Mouse (Mus musculus) forebrain, postnatal 0 days (tissue): ENCODE results near the gene Syce1. TPM values are rescaled to one million over a fixed set of nuclear protein-coding genes. Genes with fewer than 3 reads are reported as not detected.

Source experiments
- ATAC-seq: fragments of 200-750 bp; cut with Nextera tagmentation; 2 replicates; pipeline ENCODE4 v1.8.0; 2017; ENCODE audit warnings: mild to moderate bottlenecking, moderate library complexity
- DNase-seq: peaks from one replicate; pipeline ENCODE4 v3.0.0-alpha.2; 2015
- H3K27ac ChIP-seq: fragments of 300-500 bp; sonication (generic); 2 replicates; pipeline ENCODE4 v1.5.1; 2014; ENCODE audit warnings: low read depth, mild to moderate bottlenecking, antibody characterized with exemption, low read length, moderate library complexity, mixed read lengths
- H3K27me3 ChIP-seq: fragments of 300-500 bp; sonication (generic); 2 replicates; pipeline ENCODE4 v1.6.1; 2014; ENCODE audit warnings: mild to moderate bottlenecking, low read length, mixed read lengths; ENCODE audit not compliant: insufficient read depth
- H3K36me3 ChIP-seq: fragments of 300-500 bp; sonication (generic); 2 replicates; pipeline ENCODE4 v1.6.1; 2014; ENCODE audit warnings: mild to moderate bottlenecking, moderate library complexity; ENCODE audit not compliant: insufficient read depth
- H3K4me1 ChIP-seq: fragments of 300-500 bp; sonication (generic); 2 replicates; pipeline ENCODE4 v1.6.1; 2014; ENCODE audit warnings: antibody characterized with exemption; ENCODE audit not compliant: insufficient read depth
- H3K4me2 ChIP-seq: fragments of 300-500 bp; sonication (generic); 2 replicates; pipeline ENCODE4 v1.6.1; 2014; ENCODE audit warnings: low read depth, mild to moderate bottlenecking, moderate library complexity
- H3K4me3 ChIP-seq: fragments of 300-500 bp; sonication (generic); 2 replicates; pipeline ENCODE4 v1.5.1; 2014; ENCODE audit warnings: low read depth, low read length, mixed read lengths
- H3K9ac ChIP-seq: fragments of 300-500 bp; sonication (generic); 2 replicates; pipeline ENCODE4 v1.6.1; 2014; ENCODE audit warnings: mild to moderate bottlenecking
- H3K9me3 ChIP-seq: fragments of 300-500 bp; sonication (generic); 2 replicates; pipeline ENCODE4 v1.6.1; 2016; ENCODE audit warnings: low read length
- CTCF ChIP-seq: sonication (generic); IDR thresholded peaks from 2 replicates; pipeline ENCODE4 v1.5.1; 2016; ENCODE audit warnings: antibody characterized with exemption, control low read depth, low read depth
- WGBS: fragments of 180-500 bp; shearing (Covaris S2); extraction: QIAGEN DNeasy Blood & Tissue Kit; methylation state at CpG from one replicate; pipeline ENCODE4 v1.1.7; 2014; 5-methylcytosine and 5-hydroxymethylcytosine counted together
- polyA plus RNA-seq: library from polyadenylated mRNA; unstranded; fragments of >200 nt; fragmentation: Nextera tagmentation; extraction: Ambion mirVana; gene quantifications from 2 replicates; pipeline ENCODE4 v1.2.1, GENCODE M21; 2015
- total RNA-seq: library from RNA; depleted of rRNA; stranded (reverse); fragments of >200 nt; gene quantifications from 2 replicates; pipeline ENCODE4 v1.2.3, GENCODE M21; 2014

The Syce1 gene
- total and polyA plus RNA-seq, 2 experiments from 2014 or later, result 0.30 TPM; not detected in 1

DNA sequence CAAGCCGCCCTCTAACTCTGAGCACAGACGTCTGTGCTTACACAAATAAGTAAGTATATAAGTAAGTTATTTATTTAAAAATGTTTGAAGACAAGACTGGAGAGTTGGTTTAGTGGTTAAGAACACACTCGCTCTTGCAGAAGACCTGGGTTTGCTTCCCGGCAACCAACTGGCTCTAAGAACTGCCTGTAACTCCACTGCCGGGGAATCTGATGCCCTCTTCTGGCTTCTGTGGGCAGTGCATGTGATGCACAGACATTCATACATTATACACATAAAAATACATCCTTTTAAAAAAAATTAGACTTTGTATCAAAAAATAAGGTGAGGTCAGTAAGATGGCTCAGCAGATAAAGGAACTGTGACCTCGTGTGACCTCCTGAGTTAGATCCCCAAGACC, 22.8 kb upstream of the Syce1 start:
- DNase-seq, result no peak
- no peak overlapping the region for H3K9ac ChIP-seq
- no peaks in the 10 kb centered on the region for H3K4me1 ChIP-seq
- TF ChIP-seq CTCF, result 0 out of 2 replicates have a peak, but pooled peaks have one; percentile 13
- H3K9me3 ChIP-seq, result no peaks in the 10 kb centered on the region
- H3K4me2 ChIP-seq, result no peak overlapping the region
- H3K27me3 ChIP-seq, result no peaks in the 10 kb centered on the region
- H3K4me3 ChIP-seq, result no peak overlapping the region
- 92% methylated on average over 6 of the region's 6 CpGs for WGBS
- ATAC-seq, result no peak
- H3K36me3 ChIP-seq, result peaks cover 17% of the 10 kb centered on the region
- H3K27ac ChIP-seq, result no peak overlapping the region

DNA sequence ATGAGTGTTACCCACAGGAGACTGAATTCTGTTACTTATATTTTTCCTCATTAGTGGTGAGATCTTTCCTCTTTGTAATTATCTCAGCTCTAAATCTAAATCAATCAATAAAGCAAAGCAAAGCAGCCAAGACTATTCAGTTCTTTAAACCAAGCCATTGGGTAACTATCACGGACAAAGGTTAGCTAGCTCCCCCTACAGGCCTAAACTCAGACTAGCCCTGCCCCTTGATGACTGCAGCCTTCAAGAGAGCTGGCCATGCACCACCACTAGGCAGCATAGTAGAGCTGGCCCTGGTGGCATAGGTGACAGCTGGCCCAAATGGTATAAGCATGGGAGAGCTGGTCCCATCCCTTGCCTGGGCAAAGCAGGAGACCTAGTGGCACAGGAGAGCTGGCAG, 18.1 kb upstream of the Syce1 start:
- H3K4me1 ChIP-seq, result no peaks in the 10 kb centered on the region
- 13% methylated on average over 1 of the region's 1 CpGs for WGBS
- ATAC-seq (peak; percentile 29; the same call in 1 of the 2 replicates), DNase-seq (peak; percentile 11)
- TF ChIP-seq CTCF, result peak; percentile 57
- H3K27me3 ChIP-seq, result no peaks in the 10 kb centered on the region
- no peak overlapping the region for H3K4me2 ChIP-seq
- no peaks in the 10 kb centered on the region for H3K36me3 ChIP-seq
- H3K4me3 ChIP-seq, result no peak overlapping the region
- no peak overlapping the region for H3K9ac ChIP-seq
- H3K27ac ChIP-seq, result no peak overlapping the region
- no peaks in the 10 kb centered on the region for H3K9me3 ChIP-seq

DNA sequence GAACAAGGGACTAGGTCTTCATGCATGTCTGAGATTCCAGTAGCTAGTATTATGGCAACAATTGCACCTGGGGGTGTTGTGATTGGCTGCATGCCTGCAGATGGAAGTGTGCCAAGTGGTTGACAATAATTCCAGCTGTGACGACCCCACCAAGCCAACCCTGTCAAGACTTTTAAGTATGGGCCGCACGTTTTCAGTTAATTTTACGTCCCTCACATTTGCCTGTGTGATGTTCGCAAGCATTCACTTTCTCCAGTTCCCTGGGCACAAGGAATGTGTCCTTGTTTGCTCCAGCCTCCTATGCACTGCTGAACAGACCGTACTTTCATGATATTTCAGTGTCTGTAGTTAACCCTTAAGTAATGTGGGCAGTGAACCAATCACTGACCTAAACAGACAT, 15.0 kb upstream of the Syce1 start:
- Histone ChIP-seq H3K27ac (no peak overlapping the region), H3K4me1 (no peaks in the 10 kb centered on the region), H3K4me3 (no peak overlapping the region), H3K4me2 (no peak overlapping the region), H3K9me3 (no peaks in the 10 kb centered on the region), H3K27me3 (no peaks in the 10 kb centered on the region), H3K9ac (no peak overlapping the region), H3K36me3 (no peaks in the 10 kb centered on the region)
- ATAC-seq (no peak), DNase-seq (no peak)
- no peak for TF ChIP-seq CTCF
- 69% methylated on average over 6 of the region's 6 CpGs for WGBS

DNA sequence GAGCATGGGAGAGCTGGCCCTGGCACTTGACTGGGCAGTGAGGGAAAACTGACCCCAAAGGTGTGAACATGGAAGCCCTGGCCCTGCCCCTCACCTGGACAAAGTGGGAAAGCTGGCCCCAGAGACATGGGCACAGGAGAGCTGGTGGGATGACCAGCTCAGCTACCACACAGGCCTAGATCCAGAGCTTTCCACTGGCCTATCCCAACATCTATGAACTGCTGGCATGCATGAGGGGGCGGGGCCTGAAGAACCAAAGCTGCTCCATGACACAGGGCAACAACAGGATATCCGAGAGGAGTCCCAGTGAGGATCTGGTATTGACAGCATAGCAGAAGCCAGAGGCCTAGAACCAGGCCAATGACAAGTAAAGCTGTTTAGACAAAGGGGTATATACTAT, 10.6 kb upstream of the Syce1 start:
- no peak overlapping the region for H3K4me3 ChIP-seq
- no peaks in the 10 kb centered on the region for H3K36me3 ChIP-seq
- no peak overlapping the region for H3K9ac ChIP-seq
- H3K4me2 ChIP-seq, result no peak overlapping the region
- no peak for ATAC-seq
- H3K9me3 ChIP-seq, result no peaks in the 10 kb centered on the region
- WGBS, result 67% methylated on average over 2 of the region's 2 CpGs
- no peak for TF ChIP-seq CTCF
- no peak for DNase-seq
- H3K4me1 ChIP-seq, result no peaks in the 10 kb centered on the region
- no peaks in the 10 kb centered on the region for H3K27me3 ChIP-seq
- H3K27ac ChIP-seq, result no peak overlapping the region

DNA sequence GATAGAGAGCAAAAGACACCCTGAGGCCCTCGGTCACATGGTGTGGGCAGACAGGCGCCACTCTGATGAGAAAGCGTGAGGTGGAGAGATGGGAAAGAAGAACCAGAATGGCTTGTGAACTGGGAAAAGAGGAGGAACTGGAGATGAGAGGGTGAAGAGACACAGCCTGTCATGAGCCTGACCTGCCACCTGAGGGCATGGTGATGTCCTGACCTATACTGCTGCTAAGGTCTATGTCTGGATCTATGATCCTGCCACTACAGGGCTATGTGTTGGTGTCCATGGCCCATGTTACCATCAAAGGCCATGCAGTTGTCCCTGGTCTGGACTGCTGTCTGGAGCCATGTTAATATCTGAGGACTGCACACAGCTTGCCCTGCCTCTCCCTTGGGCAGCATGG, 10.0 kb upstream of the Syce1 start:
- Histone ChIP-seq H3K4me1 (no peaks in the 10 kb centered on the region), H3K9ac (no peak overlapping the region), H3K27me3 (no peaks in the 10 kb centered on the region), H3K9me3 (no peaks in the 10 kb centered on the region), H3K36me3 (no peaks in the 10 kb centered on the region), H3K4me3 (no peak overlapping the region), H3K4me2 (no peak overlapping the region), H3K27ac (no peak overlapping the region)
- no peak for DNase-seq
- 84% methylated on average over 3 of the region's 3 CpGs for WGBS
- ATAC-seq, result no peak
- no peak for TF ChIP-seq CTCF

DNA sequence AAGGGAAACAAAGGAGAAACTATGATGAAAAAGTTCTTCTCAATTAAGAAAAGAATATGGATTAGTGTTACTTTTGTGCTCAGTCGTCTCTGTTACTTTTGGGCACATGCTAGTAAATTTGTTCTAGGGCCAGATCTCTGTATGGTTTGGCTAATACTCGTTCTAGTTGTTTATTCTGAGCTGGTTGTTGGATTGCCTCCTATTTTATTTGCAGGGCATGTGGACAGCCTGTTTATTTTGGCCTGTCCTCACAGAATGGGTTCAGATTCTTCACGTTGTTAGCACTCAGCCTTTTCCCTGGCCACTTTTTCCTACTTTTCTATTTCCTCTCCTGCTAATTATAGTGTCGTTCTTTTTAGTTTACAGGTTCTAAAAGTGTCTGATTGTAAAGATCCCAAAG, 5.9 kb upstream of the Syce1 start:
- DNase-seq (no peak), ATAC-seq (no peak)
- Histone ChIP-seq H3K36me3 (no peaks in the 10 kb centered on the region), H3K9me3 (no peaks in the 10 kb centered on the region), H3K27ac (no peak overlapping the region), H3K4me3 (no peak overlapping the region), H3K4me2 (no peak overlapping the region), H3K9ac (no peak overlapping the region), H3K27me3 (no peaks in the 10 kb centered on the region), H3K4me1 (no peaks in the 10 kb centered on the region)
- WGBS, result 68% methylated on average over 4 of the region's 4 CpGs
- no peak for TF ChIP-seq CTCF

DNA sequence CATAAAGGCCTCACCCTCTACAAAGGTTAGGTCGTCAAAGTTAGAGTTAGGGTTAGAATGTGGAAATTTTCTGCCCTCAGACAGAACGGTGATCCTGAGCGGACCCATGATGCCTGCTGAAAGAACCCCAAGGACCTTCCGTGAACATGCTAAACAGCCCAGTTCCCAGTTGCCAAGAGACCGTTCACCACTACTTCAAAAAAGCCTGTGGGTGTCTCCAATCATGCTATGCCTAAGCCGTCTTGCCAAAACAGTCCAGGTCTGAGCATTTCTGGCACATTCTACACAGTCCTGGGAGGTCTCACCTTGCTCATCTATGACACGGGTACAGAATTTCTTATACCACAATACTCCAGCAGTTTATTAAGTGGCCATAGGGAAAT, 392 bp upstream of the Syce1 start:
- ATAC-seq, result no peak
- no peaks in the 10 kb centered on the region for H3K9me3 ChIP-seq
- no peak for TF ChIP-seq CTCF
- H3K4me2 ChIP-seq, result no peak overlapping the region
- WGBS, result 85% methylated on average over 7 of the region's 7 CpGs
- no peaks in the 10 kb centered on the region for H3K4me1 ChIP-seq
- no peak for DNase-seq
- H3K27me3 ChIP-seq, result no peaks in the 10 kb centered on the region
- H3K4me3 ChIP-seq, result no peak overlapping the region
- H3K36me3 ChIP-seq, result no peaks in the 10 kb centered on the region
- no peak overlapping the region for H3K9ac ChIP-seq
- no peak overlapping the region for H3K27ac ChIP-seq

DNA sequence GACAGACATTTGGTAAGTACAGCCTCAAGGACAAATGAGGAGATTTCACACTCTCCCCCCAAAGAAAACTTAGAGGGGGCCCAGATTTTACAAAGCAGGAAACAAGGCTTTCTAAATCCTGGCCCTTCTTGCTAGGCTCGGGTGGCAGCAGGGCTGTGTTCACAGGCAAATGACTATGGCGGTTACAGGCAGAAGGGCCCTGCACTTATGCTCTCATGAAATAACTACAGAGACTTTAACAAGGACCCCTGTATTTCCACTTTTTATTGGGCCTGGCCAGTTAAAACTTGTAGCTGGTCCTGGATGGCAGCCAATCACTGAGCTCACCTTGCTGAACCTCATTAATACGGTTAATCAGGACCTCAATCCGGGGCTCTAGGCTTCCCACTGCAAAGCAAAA, 7.1 kb downstream of the Syce1 start:
- TF ChIP-seq CTCF, result no peak
- WGBS, result 47% methylated on average over 4 of the region's 4 CpGs
- Histone ChIP-seq H3K9me3 (no peaks in the 10 kb centered on the region), H3K27me3 (no peaks in the 10 kb centered on the region), H3K4me1 (no peaks in the 10 kb centered on the region), H3K4me2 (no peak overlapping the region), H3K36me3 (no peaks in the 10 kb centered on the region), H3K27ac (no peak overlapping the region), H3K4me3 (no peak overlapping the region), H3K9ac (no peak overlapping the region)
- ATAC-seq (no peak), DNase-seq (no peak)
